Mouse (Mus musculus): ENCODE results near the gene Nfkbid.

DNA sequence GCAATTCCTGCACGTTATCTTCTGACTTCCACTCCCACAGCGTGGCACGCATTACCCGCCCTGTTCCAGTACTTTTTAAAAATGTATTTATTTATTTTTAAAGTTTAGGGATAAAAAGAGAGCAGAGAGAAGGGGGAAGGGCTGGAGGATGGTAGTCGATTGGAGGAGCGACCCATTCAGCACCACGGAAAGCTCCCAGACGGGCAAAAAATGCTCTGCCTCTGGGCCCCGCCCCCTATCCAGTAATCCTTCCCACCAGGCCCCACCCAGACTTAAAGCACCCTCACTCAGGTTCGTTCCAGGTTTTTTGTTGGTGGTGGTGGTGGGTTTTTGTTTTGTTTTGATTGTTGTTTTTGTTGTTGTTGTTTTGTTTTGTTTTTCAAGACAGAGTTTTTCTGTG, 12.7 kb downstream of the Nfkbid start:
- no peak for TF ChIP-seq POLR2A (IDR thresholded peaks at IDR 0.05; ENCODE audit: insufficient read depth, low read depth, low read length)
- TF ChIP-seq CTCF (IDR thresholded peaks at IDR 0.05; ENCODE audit: insufficient read depth, low read depth, low read length) = no peak

Measured in olfactory bulb, adult 2 months (tissue).